Comparison of ENCODE assay signal across 8 mouse cellular contexts in genomic region chr13:73417478-73418220, GRCm38 (mm10). TPM values are rescaled to one million over a fixed set of nuclear protein-coding genes. Genes with fewer than 3 reads are reported as not detected.
A peak's percentile ranks its signal among the peaks of the same experiment; 100 is the strongest.
DNase-seq lines count a peak whose midpoint lies in the region; TF ChIP-seq lines count a peak whose summit lies in the region.

No protein-coding gene starts in this region.

- peak; percentile 35 for DNase-seq in gastrocnemius, adult 2 months
- no peak for DNase-seq in gastrocnemius, postnatal 10 days
- DNase-seq in spleen, postnatal 4 days (ENCODE audit: low spot score in 2 of 2), result peak; percentile 15 to 64
- DNase-seq in spleen, adult 18-20 months, result no peak
- DNase-seq in heart, postnatal 4 days, result peak; percentile 45
- DNase-seq in lung, postnatal 14 days, result peak; percentile 51
- DNase-seq in thymus, postnatal 14 days, result peak; percentile 50
- no peak for DNase-seq in cerebellum, adult 9-11 months

- intact Hi-C loops in gastrocnemius, adult 2 months (cut with DNase I), result no loop called here

- peak overlapping the region; percentile 40 for H3K4me3 ChIP-seq in gastrocnemius, adult 2 months

- TF ChIP-seq CTCF in gastrocnemius, adult 2 months (IDR thresholded peaks at IDR 0.05), result peak; percentile 53

- H3K27ac ChIP-seq in gastrocnemius, adult 2 months, result no peak overlapping the region

RNA-seq across cellular contexts. Expression of gene Lpcat1, which starts 49.3 kb away (rescaled TPM):
- total RNA-seq in gastrocnemius, adult 2 months (2021), result 1 to 10 TPM; 3.5 to 3.6 TPM
- total RNA-seq in gastrocnemius, postnatal 10 days (2021), result 10 to 100 TPM; 10.1 to 14.8 TPM
- total RNA-seq in heart, postnatal 4 days (2021), result 10 to 100 TPM; 12.7 to 14.2 TPM

Comparison
In these comparisons a context has a peak if more than half of its experiments do, and no peak if none do; other contexts are left out.
1. DNase-seq: peak in gastrocnemius, adult 2 months (single experiment), spleen, postnatal 4 days (2 of 2), heart, postnatal 4 days (single experiment), lung, postnatal 14 days (single experiment) and thymus, postnatal 14 days (single experiment); none in gastrocnemius, postnatal 10 days (single experiment), spleen, adult 18-20 months (0 of 2) and cerebellum, adult 9-11 months (single experiment).